Mouse (Mus musculus): ENCODE measurements around the gene Kcnj14. TPM values are rescaled to one million over a fixed set of nuclear protein-coding genes. Genes with fewer than 3 reads are reported as not detected.

Gene Kcnj14
- total RNA-seq, 2 experiments from 2014 or later = 0.19 to 0.20 TPM

GRCm38 (mm10) chr7:45798511-45798836, 26.1 kb downstream of the Kcnj14 start:
- DNase-seq (ENCODE audit: low spot score in 2 of 2) = no peak

GRCm38 (mm10) chr7:45797661-45798510, 26.7 kb downstream of the Kcnj14 start:
- DNase-seq (ENCODE audit: low spot score in 2 of 2) = no peak

GRCm38 (mm10) chr7:45796950-45797349, 27.6 kb downstream of the Kcnj14 start:
- no peak for DNase-seq (ENCODE audit: low spot score in 2 of 2)

GRCm38 (mm10) chr7:45794971-45795370, 29.6 kb downstream of the Kcnj14 start:
- no peak for DNase-seq (ENCODE audit: low spot score in 2 of 2)

GRCm38 (mm10) chr7:45793969-45794585, 30.5 kb downstream of the Kcnj14 start:
- no peak for DNase-seq (ENCODE audit: low spot score in 2 of 2)

GRCm38 (mm10) chr7:45793240-45793639, 31.3 kb downstream of the Kcnj14 start:
- DNase-seq (ENCODE audit: low spot score in 2 of 2) = no peak

- no peak for DNase-seq (ENCODE audit: low spot score in 2 of 2)
Observed at GRCm38 (mm10) chr7:45791756-45792490, 32.7 kb downstream of the Kcnj14 start.

GRCm38 (mm10) chr7:45790721-45791120, 33.9 kb downstream of the Kcnj14 start:
- DNase-seq (ENCODE audit: low spot score in 2 of 2) = no peak

GRCm38 (mm10) chr7:45787642-45788041, 36.9 kb downstream of the Kcnj14 start:
- no peak for DNase-seq (ENCODE audit: low spot score in 2 of 2)

- DNase-seq (ENCODE audit: low spot score in 2 of 2) = no peak
Observed at GRCm38 (mm10) chr7:45786661-45787413, 37.7 kb downstream of the Kcnj14 start.

- no peak for DNase-seq (ENCODE audit: low spot score in 2 of 2)
Observed at GRCm38 (mm10) chr7:45786136-45786578, 38.4 kb downstream of the Kcnj14 start.

GRCm38 (mm10) chr7:45785388-45786135, 39.0 kb downstream of the Kcnj14 start:
- no peak for DNase-seq (ENCODE audit: low spot score in 2 of 2)

- DNase-seq (ENCODE audit: low spot score in 2 of 2) = peak in 1 of 2 experiments; percentile 40
Observed at GRCm38 (mm10) chr7:45784524-45785372, 39.8 kb downstream of the Kcnj14 start, which contains the start of gene Sult2b1. Sult2b1 (minus strand) TSS chr7:45784669.

GRCm38 (mm10) chr7:45783511-45784091, 41.0 kb downstream of the Kcnj14 start, which contains the start of gene Lmtk3:
Lmtk3 (plus strand) TSS chr7:45783738.
- DNase-seq (ENCODE audit: low spot score in 2 of 2) = peak in 1 of 2 experiments; percentile 55

- DNase-seq (ENCODE audit: low spot score in 2 of 2) = no peak
Observed at GRCm38 (mm10) chr7:45782271-45782670, 42.3 kb downstream of the Kcnj14 start.

- DNase-seq (ENCODE audit: low spot score in 2 of 2) = no peak
Observed at GRCm38 (mm10) chr7:45779081-45779641, 45.4 kb downstream of the Kcnj14 start.

- no peak for DNase-seq (ENCODE audit: low spot score in 2 of 2)
Observed at GRCm38 (mm10) chr7:45775237-45775636, 49.3 kb downstream of the Kcnj14 start.

- DNase-seq (ENCODE audit: low spot score in 2 of 2) = no peak
Observed at GRCm38 (mm10) chr7:45771101-45771500, 53.5 kb downstream of the Kcnj14 start.
